Mouse (Mus musculus): ENCODE data around the gene Bicral. TPM values are rescaled to one million over a fixed set of nuclear protein-coding genes. Genes with fewer than 3 reads are reported as not detected.
"Not testable (repeated sequence)": the region's sequence is repeated elsewhere in the genome, so short reads cannot be mapped to it uniquely, and the experiment has no call there.

The Bicral gene
- polyA plus RNA-seq, 1 experiment from 2014 or later, result 7.8 TPM

GRCm38 (mm10) chr17:46812442-46812841 lies 45.8 kb downstream of the Bicral start:
- no peak for ATAC-seq (ENCODE audit: low FRiP score, low read depth)
- Histone ChIP-seq H3K36me3 (peaks cover 44% of the 10 kb centered on the region), H3K27me3 (no peaks in the 10 kb centered on the region), H3K4me3 (no peak overlapping the region), H3K27ac (replicated peaks) (no peak overlapping the region), H3K4me1 (no peaks in the 10 kb centered on the region), H3K9me3 (no peaks in the 10 kb centered on the region), H3K9ac (replicated peaks) (no peak overlapping the region), H3K4me2 (replicated peaks) (no peak overlapping the region)
- 86% methylated on average over 1 of the region's 1 CpGs for WGBS

GRCm38 (mm10) chr17:46810672-46811071 lies 47.6 kb downstream of the Bicral start:
- H3K36me3 ChIP-seq, result peaks cover 60% of the 10 kb centered on the region
- no peaks in the 10 kb centered on the region for H3K27me3 ChIP-seq
- no peak overlapping the region for H3K4me2 ChIP-seq (replicated peaks)
- WGBS, result 90% methylated on average over 3 of the region's 3 CpGs
- no peak overlapping the region for H3K27ac ChIP-seq (replicated peaks)
- no peaks in the 10 kb centered on the region for H3K4me1 ChIP-seq
- no peak overlapping the region for H3K9ac ChIP-seq (replicated peaks)
- no peak overlapping the region for H3K4me3 ChIP-seq
- no peaks in the 10 kb centered on the region for H3K9me3 ChIP-seq
- no peak for ATAC-seq (ENCODE audit: low FRiP score, low read depth)

- Histone ChIP-seq H3K4me1 (no peaks in the 10 kb centered on the region), H3K27me3 (no peaks in the 10 kb centered on the region), H3K27ac (replicated peaks) (no peak overlapping the region), H3K4me2 (replicated peaks) (no peak overlapping the region), H3K9ac (replicated peaks) (no peak overlapping the region), H3K4me3 (no peak overlapping the region), H3K9me3 (no peaks in the 10 kb centered on the region), H3K36me3 (peaks cover 56% of the 10 kb centered on the region)
- ATAC-seq (ENCODE audit: low FRiP score, low read depth), result no peak
- 86% methylated on average over 6 of the region's 6 CpGs for WGBS
Measured at GRCm38 (mm10) chr17:46809131-46809830, 49.0 kb downstream of the Bicral start.

- no peak overlapping the region for H3K9ac ChIP-seq (replicated peaks)
- ATAC-seq (ENCODE audit: low FRiP score, low read depth), result no peak
- H3K4me1 ChIP-seq, result no peaks in the 10 kb centered on the region
- H3K27ac ChIP-seq (replicated peaks), result no peak overlapping the region
- WGBS, result 92% methylated on average over 10 of the region's 10 CpGs
- H3K4me3 ChIP-seq, result no peak overlapping the region
- no peaks in the 10 kb centered on the region for H3K9me3 ChIP-seq
- no peaks in the 10 kb centered on the region for H3K27me3 ChIP-seq
- peaks cover 51% of the 10 kb centered on the region for H3K36me3 ChIP-seq
- H3K4me2 ChIP-seq (replicated peaks), result no peak overlapping the region
Measured at GRCm38 (mm10) chr17:46808376-46808775, 49.9 kb downstream of the Bicral start.

GRCm38 (mm10) chr17:46801761-46802160 lies 56.5 kb downstream of the Bicral start:
- no peak for ATAC-seq (ENCODE audit: low FRiP score, low read depth)
- Histone ChIP-seq H3K4me1 (no peaks in the 10 kb centered on the region), H3K9ac (replicated peaks) (no peak overlapping the region), H3K36me3 (peaks cover 55% of the 10 kb centered on the region), H3K27ac (replicated peaks) (no peak overlapping the region), H3K4me3 (no peak overlapping the region), H3K27me3 (no peaks in the 10 kb centered on the region), H3K4me2 (replicated peaks) (no peak overlapping the region), H3K9me3 (no peaks in the 10 kb centered on the region)
- WGBS, result 91% methylated on average over 6 of the region's 6 CpGs

GRCm38 (mm10) chr17:46799680-46800079 lies 58.6 kb downstream of the Bicral start:
- 86% methylated on average over 10 of the region's 10 CpGs for WGBS
- no peak for ATAC-seq (ENCODE audit: low FRiP score, low read depth)
- peaks cover 41% of the 10 kb centered on the region for H3K36me3 ChIP-seq
- H3K9me3 ChIP-seq, result no peaks in the 10 kb centered on the region
- no peak overlapping the region for H3K4me3 ChIP-seq
- no peak overlapping the region for H3K27ac ChIP-seq (replicated peaks)
- H3K4me2 ChIP-seq (replicated peaks), result no peak overlapping the region
- no peaks in the 10 kb centered on the region for H3K27me3 ChIP-seq
- H3K9ac ChIP-seq (replicated peaks), result no peak overlapping the region
- H3K4me1 ChIP-seq, result no peaks in the 10 kb centered on the region

GRCm38 (mm10) chr17:46797386-46797785 lies 60.9 kb downstream of the Bicral start:
- no peak overlapping the region for H3K27ac ChIP-seq (replicated peaks)
- no peak for ATAC-seq (ENCODE audit: low FRiP score, low read depth)
- WGBS, result 20% methylated on average over 4 of the region's 8 CpGs

GRCm38 (mm10) chr17:46796743-46797142 lies 61.5 kb downstream of the Bicral start:
- Histone ChIP-seq H3K27ac (replicated peaks) (no peak overlapping the region), H3K4me2 (replicated peaks) (no peak overlapping the region), H3K9me3 (no peaks in the 10 kb centered on the region), H3K4me1 (no peaks in the 10 kb centered on the region), H3K9ac (replicated peaks) (no peak overlapping the region), H3K27me3 (no peaks in the 10 kb centered on the region), H3K4me3 (no peak overlapping the region), H3K36me3 (peaks cover 31% of the 10 kb centered on the region)
- 92% methylated on average over 4 of the region's 4 CpGs for WGBS
- ATAC-seq (ENCODE audit: low FRiP score, low read depth), result no peak

More at GRCm38 (mm10) chr17:46797386-46797785, 60.9 kb downstream of the Bicral start:
- Histone ChIP-seq H3K4me1 (no peaks in the 10 kb centered on the region), H3K4me3 (no peak overlapping the region), H3K9ac (replicated peaks) (no peak overlapping the region), H3K27me3 (no peaks in the 10 kb centered on the region), H3K4me2 (replicated peaks) (no peak overlapping the region), H3K9me3 (no peaks in the 10 kb centered on the region), H3K36me3 (peaks cover 38% of the 10 kb centered on the region)

GRCm38 (mm10) chr17:46792963-46793362 lies 65.3 kb downstream of the Bicral start:
- no peak for ATAC-seq (ENCODE audit: low FRiP score, low read depth)
- Histone ChIP-seq H3K36me3 (no peaks in the 10 kb centered on the region), H3K27me3 (no peaks in the 10 kb centered on the region), H3K4me2 (replicated peaks) (no peak overlapping the region), H3K4me3 (no peak overlapping the region), H3K9me3 (no peaks in the 10 kb centered on the region), H3K4me1 (no peaks in the 10 kb centered on the region), H3K9ac (replicated peaks) (no peak overlapping the region), H3K27ac (replicated peaks) (no peak overlapping the region)
- WGBS, result 81% methylated on average over 2 of the region's 2 CpGs

- H3K4me2 ChIP-seq (replicated peaks); H3K9me3 ChIP-seq; ATAC-seq (ENCODE audit: low FRiP score, low read depth); H3K27me3 ChIP-seq; H3K4me1 ChIP-seq; H3K4me3 ChIP-seq; H3K9ac ChIP-seq (replicated peaks); H3K36me3 ChIP-seq; H3K27ac ChIP-seq (replicated peaks): not testable (repeated sequence)
- WGBS, result 59% methylated on average over 2 of the region's 2 CpGs
Measured at GRCm38 (mm10) chr17:46787974-46788373, 70.3 kb downstream of the Bicral start.

GRCm38 (mm10) chr17:46786952-46787351 lies 71.3 kb downstream of the Bicral start:
- Histone ChIP-seq H3K9me3 (no peaks in the 10 kb centered on the region), H3K9ac (replicated peaks) (no peak overlapping the region), H3K27me3 (no peaks in the 10 kb centered on the region), H3K27ac (replicated peaks) (no peak overlapping the region), H3K36me3 (no peaks in the 10 kb centered on the region), H3K4me1 (no peaks in the 10 kb centered on the region), H3K4me2 (replicated peaks) (no peak overlapping the region), H3K4me3 (no peak overlapping the region)
- ATAC-seq (ENCODE audit: low FRiP score, low read depth), result no peak
- WGBS, result 89% methylated on average over 5 of the region's 5 CpGs

- WGBS, result 90% methylated on average over 2 of the region's 2 CpGs
- Histone ChIP-seq H3K4me2 (replicated peaks) (peak overlapping the region; percentile 68), H3K27me3 (no peaks in the 10 kb centered on the region), H3K4me1 (peaks cover 8% of the 10 kb centered on the region), H3K9ac (replicated peaks) (no peak overlapping the region), H3K9me3 (no peaks in the 10 kb centered on the region), H3K27ac (replicated peaks) (no peak overlapping the region), H3K36me3 (peaks cover 24% of the 10 kb centered on the region), H3K4me3 (peak overlapping the region; percentile 71)
- peak; percentile 17; the same call in 1 of the 2 replicates for ATAC-seq (ENCODE audit: low FRiP score, low read depth)
Measured at GRCm38 (mm10) chr17:46783222-46783565, 75.1 kb downstream of the Bicral start.
